Mouse (Mus musculus): ENCODE measurements around the gene Gm21761.
"Not testable (repeated sequence)": the region's sequence is repeated elsewhere in the genome, so short reads cannot be mapped to it uniquely, and the experiment has no call there.

DNA sequence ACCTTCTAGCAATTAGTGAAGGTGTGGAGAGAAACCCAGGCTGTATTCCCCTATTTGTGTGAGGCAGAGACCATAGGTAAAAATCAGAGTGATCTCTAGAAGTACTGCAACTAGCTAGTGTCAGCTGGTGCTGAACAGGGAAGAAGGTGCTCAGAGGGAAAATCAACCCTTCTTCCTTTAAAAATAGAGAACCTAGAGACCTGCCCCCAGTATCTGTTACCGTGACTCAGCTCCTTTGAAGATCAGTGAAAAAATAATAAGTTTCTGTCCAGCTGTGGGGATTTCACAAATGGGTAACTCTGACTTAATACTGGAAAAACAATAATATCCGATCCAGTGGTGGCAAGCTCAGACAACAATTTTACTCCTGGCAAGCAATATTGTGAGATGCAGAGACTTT is 26.0 kb upstream of the Gm21761 start:
- not testable (repeated sequence) for TF ChIP-seq CTCF (conservative IDR thresholded peaks at IDR 0.05; ENCODE audit: insufficient read depth, insufficient read length, low read depth, low read length); POLR2A (IDR thresholded peaks at IDR 0.05; ENCODE audit: low read depth, low read length)

Data from kidney, adult 2 months (tissue).